Mouse (Mus musculus) heart, adult 18-20 months (tissue): ENCODE measurements around the gene Apol6. TPM values are rescaled to one million over a fixed set of nuclear protein-coding genes. Genes with fewer than 3 reads are reported as not detected.

Experiments
- DNase-seq, 2 experiments: peaks; one replicate each; pipeline ENCODE4 v3.0.0; 2021 to 2022; ENCODE audit warnings: mixed read lengths in 1 of 2
- total RNA-seq, 2 experiments: library from RNA; stranded (reverse); gene quantifications; 2 replicates each; pipeline ENCODE4 v1.2.3; 2021

Gene Apol6
- total RNA-seq, 2 experiments from 2014 or later = 1.3 to 3.1 TPM

GRCm38 (mm10) chr15:77105273-77105672 is 60.7 kb downstream of the Apol6 start:
- DNase-seq = no peak

Other genes starting within 250 kb of the Apol6 start
- 10 to 100 TPM; 12.5 to 13.8 TPM for gene Zfp251, start 173.3 kb upstream of the Apol6 start, total RNA-seq
- gene Zfp7, start 165.5 kb upstream of the Apol6 start, total RNA-seq = 1 to 10 TPM; 1.1 to 1.6 TPM
- not detected for gene Gm49527, start 165.4 kb upstream of the Apol6 start, total RNA-seq
- gene Zfp647, start 119.3 kb upstream of the Apol6 start, total RNA-seq = 1 to 10 TPM; 1.2 to 2.2 TPM
- gene 1110038F14Rik, start 96.2 kb upstream of the Apol6 start, total RNA-seq = 10 to 100 TPM; 18.8 to 19.5 TPM
- over 10,000 TPM; 19,183 to 21,770 TPM for gene Mb, start 5.9 kb downstream of the Apol6 start, total RNA-seq